In the genomic region with DNA sequence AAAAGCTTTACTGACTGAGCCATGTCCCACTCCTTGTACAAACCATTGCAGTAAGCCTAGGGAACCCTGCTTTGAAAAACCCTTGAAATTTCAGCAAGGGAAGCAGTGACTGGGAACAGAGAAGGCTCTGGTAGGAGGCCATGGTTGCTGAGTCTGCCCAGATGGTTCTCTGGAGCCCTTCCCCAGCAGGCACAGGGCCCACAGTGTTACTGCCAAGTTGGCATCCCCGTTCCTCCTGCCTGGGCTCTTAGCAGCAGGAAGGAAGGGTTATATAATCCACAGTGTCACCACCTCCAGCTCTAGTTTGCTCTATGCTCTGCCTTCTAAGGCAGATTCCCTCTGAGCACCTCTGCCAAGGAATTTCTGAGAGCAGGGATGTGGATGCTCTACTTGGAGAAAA, we compare ENCODE assay signal across 8 mouse cellular contexts.
DNase-seq lines count a peak whose midpoint lies in the region.

No protein-coding gene starts in this region.

- DNase-seq in ovary, postnatal 14 days (ENCODE audit: low spot score): peak; percentile 3
- no peak for DNase-seq in ovary, postnatal 10 days (ENCODE audit: low spot score)
- DNase-seq in cerebellum, postnatal 36 days: peak; percentile 95 to 97
- DNase-seq in layer of hippocampus, adult 18-20 months (ENCODE audit: low spot score in 2 of 2): peak; percentile 90 to 96
- DNase-seq in right cerebral cortex, postnatal 36 days (ENCODE audit: low spot score in 2 of 2): peak; percentile 85 to 89
- DNase-seq in thymus, adult 18-20 months: no peak
- no peak for DNase-seq in kidney, adult 8-10 months
- no peak for DNase-seq in adipocyte (ENCODE audit: low spot score)

Comparison
In these comparisons a context has a peak if more than half of its experiments do, and no peak if none do; other contexts are left out.
1. DNase-seq: peak in ovary, postnatal 14 days (single experiment), cerebellum, postnatal 36 days (2 of 2), layer of hippocampus, adult 18-20 months (2 of 2) and right cerebral cortex, postnatal 36 days (2 of 2); none in ovary, postnatal 10 days (single experiment), thymus, adult 18-20 months (0 of 2), kidney, adult 8-10 months (0 of 2) and adipocyte (single experiment).